In genomic region chr19:8735389-8736159, GRCm38 (mm10) we compare ENCODE assay signal across 8 mouse cellular contexts. TPM values are rescaled to one million over a fixed set of nuclear protein-coding genes. Genes with fewer than 3 reads are reported as not detected.
DNase-seq lines count a peak whose midpoint lies in the region; ATAC-seq and TF ChIP-seq lines count a peak whose summit lies in the region.

TSS of gene Wdr74 (plus strand) at chr19:8735827.

- H3K27ac ChIP-seq in cerebellum, adult 2 months (ENCODE audit: insufficient read depth, low read length): peak within 1 kb of the TSS; percentile 44; the same call in 1 of the 2 replicates
- H3K27ac ChIP-seq in forebrain, postnatal 0 days (ENCODE audit: low read depth, low read length): peak within 1 kb of the TSS; percentile 79
- peak within 1 kb of the TSS; percentile 90 for H3K27ac ChIP-seq in layer of hippocampus, adult 2 months
- H3K27ac ChIP-seq in neural tube, embryonic 15.5 days (replicated peaks): peak within 1 kb of the TSS; percentile 86

- intact Hi-C loops in heart, postnatal 36 days (cut with DNase I): no loop called here

- peaks cover 39% of the 10 kb centered on the region for H3K4me1 ChIP-seq in G1E (ENCODE audit: insufficient read depth, low read depth, low read length)
- H3K4me1 ChIP-seq in cerebellum, adult 2 months (ENCODE audit: control insufficient read depth, insufficient read depth, low read length): peaks cover 2% of the 10 kb centered on the region; the same call in 1 of the 2 replicates
- H3K4me1 ChIP-seq in forebrain, postnatal 0 days (ENCODE audit: insufficient read depth): no peaks in the 10 kb centered on the region
- H3K4me1 ChIP-seq in lung, adult 2 months (ENCODE audit: control insufficient read depth, insufficient read depth, low read length): peaks cover 1% of the 10 kb centered on the region
- peaks cover 26% of the 10 kb centered on the region for H3K4me1 ChIP-seq in neural tube, embryonic 15.5 days

- peak within 1 kb of the TSS; percentile 74 for H3K9ac ChIP-seq in forebrain, postnatal 0 days
- peak within 1 kb of the TSS; percentile 85 for H3K9ac ChIP-seq in neural tube, embryonic 15.5 days (replicated peaks)

- WGBS in cerebellum, adult 2 months: under 1% methylated on average over 32 of the region's 32 CpGs
- under 1% methylated on average over 32 of the region's 32 CpGs for WGBS in forebrain, postnatal 0 days
- WGBS in lung, adult 2 months: under 1% methylated on average over 32 of the region's 32 CpGs
- under 1% methylated on average over 32 of the region's 32 CpGs for WGBS in neural tube, embryonic 15.5 days

- H3K9me3 ChIP-seq in G1E (replicated peaks): peaks cover 5% of the 10 kb centered on the region; the same call in 1 of the 2 replicates
- H3K9me3 ChIP-seq in forebrain, postnatal 0 days (ENCODE audit: low read length): no peaks in the 10 kb centered on the region
- no peaks in the 10 kb centered on the region for H3K9me3 ChIP-seq in neural tube, embryonic 15.5 days (replicated peaks)

- peak; percentile 56 for DNase-seq in G1E (ENCODE audit: low spot score)
- DNase-seq in cerebellum, adult 2 months: peak; percentile 92 to 94
- peak; percentile 96 for DNase-seq in forebrain, postnatal 0 days
- DNase-seq in heart, postnatal 36 days: peak; percentile 92 to 95
- DNase-seq in layer of hippocampus, adult 2 months (ENCODE audit: low spot score in 2 of 2): peak; percentile 90 to 95
- peak; percentile 92 for DNase-seq in lung, adult 2 months
- peak; percentile 96 for DNase-seq in testis, postnatal 10 days (ENCODE audit: low spot score)

- peak; percentile 94 for TF ChIP-seq POLR2A in cerebellum, adult 2 months (IDR thresholded peaks at IDR 0.05; ENCODE audit: borderline replicate concordance, insufficient read depth, low read length)
- TF ChIP-seq POLR2A in lung, adult 2 months (IDR thresholded peaks at IDR 0.05; ENCODE audit: borderline replicate concordance, extremely low read depth, low read depth, low read length): peak; percentile 89

- peaks cover 38% of the 10 kb centered on the region for H3K36me3 ChIP-seq in G1E (replicated peaks)
- peaks cover 24% of the 10 kb centered on the region for H3K36me3 ChIP-seq in forebrain, postnatal 0 days (ENCODE audit: insufficient read depth)
- H3K36me3 ChIP-seq in neural tube, embryonic 15.5 days: peaks cover 23% of the 10 kb centered on the region

- H3K27me3 ChIP-seq in G1E (ENCODE audit: insufficient read depth, low read length): peaks cover 3% of the 10 kb centered on the region; the same call in 1 of the 2 replicates
- no peaks in the 10 kb centered on the region for H3K27me3 ChIP-seq in cerebellum, adult 2 months (ENCODE audit: control insufficient read depth, insufficient read depth, low read length)
- H3K27me3 ChIP-seq in forebrain, postnatal 0 days (ENCODE audit: insufficient read depth, low read length): no peaks in the 10 kb centered on the region
- no peaks in the 10 kb centered on the region for H3K27me3 ChIP-seq in neural tube, embryonic 15.5 days (replicated peaks)

- peak within 1 kb of the TSS; percentile 96 for H3K4me2 ChIP-seq in forebrain, postnatal 0 days (ENCODE audit: low read depth)
- H3K4me2 ChIP-seq in neural tube, embryonic 15.5 days: peak within 1 kb of the TSS; percentile 84

- no peak for TF ChIP-seq CTCF in G1E (IDR thresholded peaks at IDR 0.05; ENCODE audit: low read depth, low read length)
- no peak for TF ChIP-seq CTCF in cerebellum, adult 2 months (IDR thresholded peaks at IDR 0.05; ENCODE audit: borderline replicate concordance, insufficient read depth, low read depth, low read length)
- no peak for TF ChIP-seq CTCF in forebrain, postnatal 0 days (IDR thresholded peaks at IDR 0.05; ENCODE audit: low read depth)
- TF ChIP-seq CTCF in layer of hippocampus, adult 2 months (conservative IDR thresholded peaks at IDR 0.05): no peak
- TF ChIP-seq CTCF in lung, adult 2 months (IDR thresholded peaks at IDR 0.05; ENCODE audit: insufficient read depth, low read length): no peak

- H3K4me3 ChIP-seq in G1E (ENCODE audit: low read depth, low read length): peak within 1 kb of the TSS; percentile 99
- peak within 1 kb of the TSS; percentile 84 for H3K4me3 ChIP-seq in cerebellum, adult 2 months (replicated peaks; ENCODE audit: insufficient read depth, low read depth, low read length)
- peak within 1 kb of the TSS; percentile 96 for H3K4me3 ChIP-seq in forebrain, postnatal 0 days (ENCODE audit: low read depth, low read length)
- H3K4me3 ChIP-seq in layer of hippocampus, adult 2 months: peak within 1 kb of the TSS; percentile 77
- H3K4me3 ChIP-seq in lung, adult 2 months (replicated peaks; ENCODE audit: extremely low read depth, low read depth, low read length): peak within 1 kb of the TSS; percentile 97
- peak within 1 kb of the TSS; percentile 77 for H3K4me3 ChIP-seq in neural tube, embryonic 15.5 days (replicated peaks)

- ATAC-seq in G1E (ENCODE audit: extremely low read depth, insufficient number of reproducible peaks, low FRiP score, poor library complexity, severe bottlenecking): peak; percentile 76
- peak; percentile 97 for ATAC-seq in forebrain, postnatal 0 days
- peak; percentile 94 for ATAC-seq in neural tube, embryonic 15.5 days (ENCODE audit: low FRiP score)

RNA-seq across cellular contexts. Expression of gene Wdr74, which starts in this region (rescaled TPM):
- 124 and 180 TPM in 2 replicates for total RNA-seq in G1E (2014; fragmentation: Nextera tagmentation)
- total RNA-seq in G1E (2017): 75.0 and 135 TPM in 2 replicates
- 37.8 and 46.5 TPM in 2 replicates for polyA plus RNA-seq in G1E (2012)
- 55.5 and 57.6 TPM in 2 replicates for polyA plus RNA-seq in cerebellum, adult 2 months (2012; rRNA removed)
- total RNA-seq in forebrain, postnatal 0 days (2014; rRNA removed): 74.1 and 85.9 TPM in 2 replicates
- 98.7 and 113 TPM in 2 replicates for polyA plus RNA-seq in forebrain, postnatal 0 days (2015; fragmentation: Nextera tagmentation; extraction: Ambion mirVana)
- total RNA-seq in heart, postnatal 36 days (2021): 10 to 100 TPM; 22.0 to 22.4 TPM
- total RNA-seq in layer of hippocampus, adult 2 months (2021): 10 to 100 TPM; 47.4 to 55.0 TPM
- 19.5 and 21.3 TPM in 2 replicates for polyA plus RNA-seq in lung, adult 2 months (2012; rRNA removed)
- 91.0 and 95.2 TPM in 2 replicates for polyA plus RNA-seq in neural tube, embryonic 15.5 days (2015; fragmentation: Nextera tagmentation; extraction: Ambion mirVana)

Comparison
In these comparisons a context has a peak if more than half of its experiments do, and no peak if none do; other contexts are left out.
1. Peak in every context shown above with its lines: DNase-seq, ATAC-seq, H3K4me3 ChIP-seq and H3K27ac ChIP-seq.